Mouse (Mus musculus): Measurements from ENCODE around the gene Gm438. TPM values are rescaled to one million over a fixed set of nuclear protein-coding genes. Genes with fewer than 3 reads are reported as not detected.

Gene Gm438
- not detected for total RNA-seq (2023)

GRCm38 (mm10) chr4:144786483-144786882, at the start of gene Gm438:
Gene Gm438 (minus strand): TSS chr4:144786583.

Other genes with a start within 250 kb of the Gm438 start
- not detected for gene Gm13124, start 221.4 kb downstream of the Gm438 start, total RNA-seq (2023)
- not detected for gene Aadacl4, start 172.9 kb downstream of the Gm438 start, total RNA-seq (2023)
- not detected for gene Gm436, start 100.2 kb downstream of the Gm438 start, total RNA-seq (2023)
- gene Gm13178, start 65.2 kb downstream of the Gm438 start, total RNA-seq (2023): not detected
- 1 to 10 TPM; 2.9 to 5.1 TPM for gene Dhrs3, start 106.2 kb upstream of the Gm438 start, total RNA-seq (2023)

Data from T-cell, adult 66 days (primary cell).